Mouse (Mus musculus) spleen, postnatal 4 days (tissue): ENCODE data around the gene Jarid2.
A peak's percentile ranks its signal among the peaks of the same experiment; 100 is the strongest.
"Not testable (repeated sequence)": the region's sequence is repeated elsewhere in the genome, so short reads cannot be mapped to it uniquely, and the experiment has no call there.

Source experiments
- DNase-seq, 2 experiments: peaks; one replicate each; pipeline ENCODE4 v3.0.0; 2022; ENCODE audit warnings: low spot score in 2 of 2

Gene Jarid2

DNA sequence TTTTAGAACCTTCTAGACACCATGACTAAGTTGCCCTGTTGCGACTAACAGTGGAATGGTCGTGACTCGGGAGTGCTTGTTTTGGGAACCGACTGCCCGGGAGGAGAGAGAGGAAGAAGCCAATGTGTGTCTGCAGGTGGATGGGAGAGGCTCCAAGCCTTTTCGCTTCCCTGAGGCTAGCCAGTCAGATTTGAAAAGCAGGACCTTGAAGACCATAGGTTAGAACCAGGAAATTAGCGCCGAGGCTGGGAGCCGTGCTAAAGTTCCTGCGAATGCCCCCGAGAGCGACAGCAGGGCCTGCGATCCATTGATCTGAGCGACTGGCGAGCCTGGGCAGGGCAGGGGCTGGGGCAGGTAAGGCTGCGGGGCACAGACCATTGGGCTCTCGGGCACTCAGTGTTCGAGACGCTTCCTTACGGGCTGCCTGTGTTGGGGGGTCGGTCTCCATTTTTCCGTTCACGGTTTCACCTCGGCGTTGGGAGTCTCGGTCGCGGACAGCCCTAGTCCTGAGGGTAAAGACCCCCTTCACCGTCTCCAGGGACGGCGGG is at the start of gene Jarid2:
Gene Jarid2, plus strand, starts transcription at position 51 of the 548 bp plus-strand sequence.
- peak; percentile 49 to 82 for DNase-seq

DNA sequence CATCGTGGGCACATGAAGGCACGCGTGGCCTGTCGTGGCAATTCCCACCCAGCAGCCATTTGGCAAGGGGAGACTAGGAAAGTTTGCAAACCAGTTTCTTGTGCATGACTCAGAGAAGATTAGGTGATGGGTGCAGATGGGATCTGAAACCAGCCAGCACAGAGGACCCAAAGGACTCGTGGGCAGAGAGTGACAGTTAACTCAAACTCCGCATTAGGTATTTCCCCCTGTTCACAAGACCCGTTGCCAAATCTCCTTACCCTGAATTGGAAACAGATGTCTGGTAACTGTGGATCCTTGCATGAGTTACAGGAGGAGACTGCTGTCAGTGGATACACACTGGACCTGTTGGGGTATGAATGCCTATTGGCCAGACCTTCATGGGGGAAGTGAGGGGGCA is 48.2 kb upstream of the Jarid2 start:
- no peak for DNase-seq

DNA sequence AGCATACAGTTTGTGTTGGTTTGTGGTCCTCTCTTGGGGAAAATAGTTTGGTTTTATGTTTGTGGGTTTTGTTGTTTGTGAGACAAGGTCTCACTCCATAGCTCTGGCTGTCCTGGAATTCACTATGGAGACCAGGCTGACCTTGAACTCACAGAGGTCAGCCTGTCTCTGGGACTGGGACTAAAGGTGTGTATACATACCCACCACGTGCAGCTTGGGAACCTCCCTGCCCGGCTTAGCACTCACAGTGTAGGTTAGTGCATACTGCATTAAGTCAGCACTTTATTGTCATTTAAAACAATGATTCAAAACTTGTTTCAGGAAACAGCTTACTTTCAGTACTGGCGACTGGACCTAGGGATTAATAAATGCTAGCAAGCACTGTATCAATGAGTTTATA is 41.1 kb upstream of the Jarid2 start:
- no peak for DNase-seq

DNA sequence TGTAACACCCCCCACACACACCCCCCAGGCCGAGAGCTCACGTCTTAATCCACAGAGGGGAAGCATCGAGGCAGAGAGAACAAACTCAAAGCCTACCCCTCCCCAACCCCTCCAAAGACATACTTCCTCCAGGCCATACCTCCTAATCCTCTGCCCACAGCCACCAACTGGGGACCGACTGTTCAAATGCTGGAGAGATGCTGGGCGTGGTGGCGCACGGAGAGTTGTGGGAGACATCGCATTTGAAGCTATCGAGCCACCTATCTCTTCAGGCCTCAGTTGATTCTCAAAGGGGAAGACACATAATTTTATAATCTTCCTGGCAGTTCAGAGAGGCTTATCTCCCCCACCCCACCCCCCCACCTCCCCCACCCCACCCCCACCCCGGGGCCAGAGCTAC is 31.6 kb upstream of the Jarid2 start:
- DNase-seq = no peak

DNA sequence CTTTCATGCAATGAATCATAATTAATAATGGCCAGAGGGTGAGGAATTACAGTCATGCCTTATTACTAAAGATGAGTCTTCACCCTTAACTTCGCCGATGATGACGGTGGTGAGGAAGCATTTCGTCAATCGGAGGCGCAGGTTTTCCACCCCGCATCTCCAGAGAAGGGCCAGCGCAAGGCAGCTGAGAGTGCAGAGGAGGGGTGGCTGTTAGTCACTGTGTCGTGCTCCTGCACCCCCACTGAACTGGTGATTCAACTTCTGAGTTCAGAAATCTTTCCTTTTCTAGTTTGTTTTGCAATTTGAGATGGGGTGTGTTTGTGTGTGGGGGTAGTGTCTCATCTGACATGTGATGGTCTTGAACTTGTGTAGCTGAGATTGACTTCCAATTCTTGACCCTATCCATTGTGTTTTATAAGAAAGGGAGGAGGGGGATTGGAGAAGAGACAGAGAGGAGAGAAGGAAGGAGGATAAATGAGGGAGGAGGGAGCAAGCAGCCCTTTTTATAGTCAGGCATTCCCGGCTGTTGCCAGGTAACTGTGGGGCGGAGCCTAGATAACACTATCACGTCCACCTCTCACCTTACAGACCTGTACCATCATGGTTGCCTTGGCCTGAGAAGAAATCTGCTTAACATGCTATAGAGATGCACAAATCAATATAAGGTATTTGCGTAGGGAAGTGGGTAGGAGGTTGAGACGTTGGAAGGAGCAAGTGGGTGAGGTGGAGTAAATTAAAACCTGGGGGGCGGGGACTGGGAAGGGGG is 25.1 kb upstream of the Jarid2 start:
- DNase-seq = no peak

DNA sequence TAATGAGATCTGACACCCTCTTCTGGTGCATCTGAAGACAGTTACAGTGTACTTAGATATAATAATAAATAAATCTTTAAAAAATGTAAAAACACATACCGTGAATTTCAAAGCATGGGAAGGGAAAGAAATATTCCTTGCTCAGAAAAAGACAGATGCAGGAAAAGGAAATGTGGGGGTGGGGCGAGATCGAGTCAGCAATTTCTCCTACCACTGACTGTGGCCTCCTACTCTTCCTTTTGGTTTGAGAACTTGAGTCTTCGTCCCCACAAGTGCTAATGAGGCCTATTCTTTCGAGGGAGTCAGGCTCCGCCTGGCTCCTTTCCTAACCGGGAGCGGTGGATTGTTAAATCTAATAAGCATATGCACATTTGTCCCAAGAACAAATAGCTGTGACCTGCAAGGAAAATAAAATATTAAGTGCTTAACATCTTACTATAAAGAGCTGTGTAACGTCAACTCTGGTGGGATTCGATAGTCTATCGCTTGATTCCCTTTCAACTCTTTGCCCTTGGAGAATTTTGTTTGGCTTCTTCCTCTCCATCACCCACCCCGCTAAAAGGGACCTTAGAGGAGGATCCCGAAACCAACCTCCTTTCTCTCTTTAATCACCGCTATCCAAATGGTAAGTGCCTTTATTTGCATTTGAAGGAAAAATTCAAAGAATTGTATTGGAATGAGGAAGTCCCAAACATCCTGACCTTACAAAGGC is 24.1 kb upstream of the Jarid2 start:
- DNase-seq = no peak

DNA sequence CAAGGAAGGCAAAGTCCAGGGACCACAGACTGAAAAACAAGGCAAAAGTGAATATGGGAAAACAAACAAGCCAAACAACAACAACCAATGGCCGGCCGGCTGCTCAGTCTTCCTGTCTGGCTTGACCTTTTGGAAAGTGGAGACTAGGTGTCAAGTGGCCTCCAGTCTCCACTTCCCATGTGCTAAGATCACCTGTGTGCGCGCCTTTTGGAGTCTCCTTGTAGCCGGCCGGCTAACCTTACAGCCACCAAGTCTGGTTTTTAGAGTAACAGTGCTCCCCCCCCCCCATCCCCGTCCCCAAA is 23.6 kb upstream of the Jarid2 start:
- DNase-seq = no peak

DNA sequence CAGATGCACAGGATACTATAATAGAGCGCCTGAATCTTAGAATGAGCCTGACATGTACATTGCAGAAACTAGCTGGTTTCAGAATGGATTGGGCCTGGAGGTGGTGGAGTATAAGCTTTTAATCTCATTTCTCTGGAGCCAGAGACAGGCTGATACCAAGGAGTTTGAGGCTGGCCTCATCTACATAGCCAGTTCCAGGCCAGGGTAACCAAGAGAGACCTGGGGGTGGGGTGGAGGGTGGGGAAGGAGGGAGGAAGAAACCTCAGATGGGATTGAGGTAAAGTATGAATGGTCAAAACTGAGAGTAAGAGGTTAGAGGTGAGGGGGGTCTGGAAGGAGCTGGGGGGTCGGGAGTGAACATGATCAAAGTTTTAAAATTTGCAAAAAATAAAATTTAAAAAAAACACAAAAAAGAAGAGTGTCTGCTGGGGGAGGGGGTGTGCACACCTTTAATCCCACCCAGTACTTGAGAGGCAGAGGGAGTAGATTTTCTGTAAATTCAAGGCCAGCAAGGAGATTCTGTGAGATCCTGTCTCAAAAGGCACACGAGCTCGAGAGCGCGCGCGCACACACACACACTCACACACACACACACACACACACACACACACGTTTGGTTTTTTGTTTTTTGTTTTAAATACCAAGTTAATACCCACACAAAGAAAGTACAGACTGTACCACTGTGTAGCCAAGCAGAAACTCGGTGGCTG is 22.9 kb upstream of the Jarid2 start:
- DNase-seq = no peak

DNA sequence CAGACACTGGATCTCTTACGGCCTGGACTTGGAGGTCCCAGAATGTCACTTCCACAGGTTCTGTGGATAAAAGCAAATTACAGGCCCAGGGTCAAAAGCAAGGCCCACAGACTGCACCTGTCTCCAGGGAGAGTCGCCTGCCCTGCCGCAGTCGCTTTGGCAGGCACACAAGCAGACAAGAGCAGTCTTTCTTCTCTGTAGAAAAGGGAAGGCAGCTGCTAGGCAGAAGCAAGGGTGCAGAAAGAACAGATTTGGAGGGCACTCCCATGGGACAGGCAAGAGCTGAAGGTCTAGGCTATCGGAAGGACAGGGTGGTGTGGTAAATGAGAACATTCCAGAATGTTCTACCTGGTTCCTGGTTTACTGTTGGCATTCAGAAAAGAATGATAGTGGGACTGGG is 22.1 kb upstream of the Jarid2 start:
- DNase-seq = peak; percentile 21 to 60

DNA sequence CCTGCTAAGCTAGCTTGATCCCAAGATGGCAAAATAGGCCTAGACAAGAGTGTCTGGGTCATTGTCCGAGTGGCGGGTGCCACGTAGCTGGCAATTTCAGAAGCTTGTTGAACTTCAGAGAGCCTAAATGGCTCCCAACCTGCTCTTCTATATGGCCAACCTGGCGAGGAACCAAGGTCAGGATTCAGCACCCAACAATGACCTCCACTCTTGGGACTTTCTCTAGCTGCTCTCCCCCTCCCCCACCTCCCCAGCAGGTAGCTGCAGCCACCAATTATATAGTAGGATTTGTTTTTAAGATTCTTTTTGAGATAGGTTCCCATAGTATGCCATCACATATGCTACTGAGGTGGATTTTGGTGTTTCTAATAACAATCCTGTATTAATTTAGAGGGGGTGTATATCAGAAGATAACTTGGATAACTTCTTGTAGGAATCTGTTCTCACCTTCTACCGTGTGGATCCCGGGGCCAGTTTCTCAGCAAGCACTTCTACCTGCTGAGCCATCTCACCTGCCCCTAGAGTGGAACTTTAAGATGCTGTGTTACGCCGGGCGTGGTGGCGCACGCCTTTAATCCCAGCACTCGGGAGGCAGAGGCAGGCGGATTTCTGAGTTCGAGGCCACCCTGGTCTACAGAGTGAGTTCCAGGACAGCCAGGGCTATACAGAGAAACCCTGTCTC is 20.8 kb upstream of the Jarid2 start:
- DNase-seq = no peak

DNA sequence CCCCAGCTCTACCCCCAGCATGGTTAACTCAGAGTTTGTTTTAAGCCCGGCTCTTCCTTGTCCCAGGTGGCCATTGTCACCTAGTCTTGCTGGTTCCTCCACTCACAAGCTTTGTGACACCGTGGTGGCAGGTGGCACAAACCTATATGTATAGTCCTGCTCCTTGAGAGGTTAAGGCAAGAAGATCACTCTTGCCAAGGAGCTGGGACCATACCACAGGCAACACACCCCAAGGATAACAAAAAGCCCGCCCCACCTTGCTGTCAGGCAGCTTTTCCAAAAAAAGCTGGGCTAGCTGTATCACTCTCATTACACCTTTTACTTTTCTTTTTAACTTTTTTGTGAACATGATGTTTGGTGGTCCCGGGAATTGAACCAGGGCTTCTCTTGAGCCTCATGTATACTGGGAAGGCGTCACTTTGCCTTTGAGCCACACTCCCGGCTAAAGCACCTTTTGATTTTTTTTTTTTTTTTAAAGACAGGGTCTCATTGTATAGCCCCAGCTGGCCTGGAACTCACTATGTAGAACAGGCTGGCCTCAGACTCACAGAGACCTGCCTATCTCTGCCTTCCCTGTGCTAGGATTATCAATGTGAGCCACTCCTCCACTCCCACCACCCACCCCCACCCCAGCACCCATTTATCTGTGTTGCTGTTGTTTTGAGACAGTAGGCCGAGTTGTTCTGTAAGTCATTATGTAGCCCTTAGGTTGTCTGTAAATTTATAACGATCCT is 19.4 kb upstream of the Jarid2 start:
- DNase-seq = no peak

DNA sequence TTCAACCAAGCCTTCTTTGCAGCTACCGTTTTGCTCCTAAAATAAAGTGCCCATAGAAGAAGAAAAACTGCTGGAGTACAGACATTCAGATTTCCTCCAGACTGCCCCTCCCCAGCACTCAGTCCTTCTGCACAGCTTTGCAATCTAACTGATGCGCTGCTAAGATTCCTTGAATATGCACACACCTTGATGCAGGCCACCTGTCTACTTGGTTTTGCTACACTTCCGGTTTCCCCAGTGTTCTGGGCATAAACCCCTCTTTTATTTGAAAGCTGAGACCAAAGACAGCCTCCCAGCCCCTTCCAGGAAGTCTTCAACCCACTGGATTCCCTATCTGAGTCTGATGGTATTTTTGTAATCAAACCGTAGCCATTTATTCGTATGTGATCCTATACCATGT is 18.2 kb upstream of the Jarid2 start:
- no peak for DNase-seq

DNA sequence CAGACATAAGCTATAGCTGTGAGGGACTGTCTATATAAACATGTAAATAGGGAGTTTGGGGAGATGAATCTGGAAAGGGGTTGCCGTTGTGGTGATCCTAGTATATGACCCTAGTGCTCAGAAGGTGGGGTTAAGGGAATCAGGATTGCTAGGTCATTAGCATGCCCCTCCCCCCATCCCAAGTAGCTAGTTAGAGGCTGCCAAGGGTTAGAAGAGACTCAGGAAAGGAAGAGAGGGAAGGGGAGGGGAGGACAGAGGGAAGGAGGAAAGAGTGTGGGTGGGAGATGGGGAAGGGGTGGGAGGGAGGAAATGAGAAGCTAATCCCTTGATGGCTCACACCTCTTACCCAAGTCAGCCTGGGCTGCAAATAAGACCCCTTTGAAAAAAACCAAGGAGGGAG is 17.4 kb upstream of the Jarid2 start:
- DNase-seq = no peak

DNA sequence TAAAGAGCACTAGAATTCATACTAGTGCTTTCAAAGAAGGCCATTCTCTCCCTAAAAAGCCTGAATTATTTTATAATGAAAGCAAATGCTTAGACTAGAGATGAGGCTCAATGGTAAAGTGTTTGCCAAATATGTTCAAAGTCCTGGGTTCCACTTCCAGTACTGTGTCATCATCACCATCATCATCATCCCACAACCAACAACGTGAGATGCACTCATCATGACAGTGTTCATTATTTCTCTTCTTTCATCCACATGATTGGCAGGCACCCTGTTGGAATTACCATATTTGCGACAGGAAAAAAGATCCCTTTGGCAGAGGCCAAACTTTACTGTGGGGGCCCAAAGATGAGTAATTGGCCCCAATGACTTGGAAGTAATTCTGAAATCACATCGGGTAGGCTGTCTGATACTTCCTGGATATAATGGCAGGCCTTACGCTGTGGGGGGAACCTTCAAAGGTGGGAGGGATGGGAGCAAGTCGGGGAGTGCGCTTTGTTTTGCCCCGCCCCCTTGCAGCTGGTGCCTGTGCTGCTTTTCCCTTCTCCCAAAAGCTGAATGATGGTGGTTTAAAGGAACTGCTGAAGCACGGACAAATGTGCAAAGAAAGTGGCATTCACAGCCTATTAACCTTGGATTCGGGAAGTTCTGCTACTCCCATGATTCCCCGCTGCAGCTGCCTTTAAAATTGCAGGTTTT is 13.9 kb upstream of the Jarid2 start:
- DNase-seq = no peak

DNA sequence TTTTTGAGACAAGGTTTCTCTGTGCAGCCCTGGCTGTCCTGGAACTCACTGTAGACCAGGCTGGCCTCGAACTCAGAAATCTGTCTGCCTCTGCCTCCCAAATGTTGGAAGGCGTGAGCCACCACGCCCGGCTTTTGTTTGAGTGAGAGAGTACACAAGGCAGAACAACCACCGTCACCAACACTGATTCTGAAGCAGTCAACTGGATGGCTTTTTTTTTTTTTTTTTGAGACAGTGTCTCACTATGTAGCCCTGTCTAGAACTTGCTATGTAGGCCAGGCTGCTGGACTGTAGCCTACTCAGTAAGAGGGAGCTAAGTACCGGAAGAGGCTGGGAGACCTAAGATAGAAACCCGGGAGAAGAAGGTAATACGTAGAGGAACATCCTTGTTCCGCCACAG is 11.4 kb upstream of the Jarid2 start:
- no peak for DNase-seq

DNA sequence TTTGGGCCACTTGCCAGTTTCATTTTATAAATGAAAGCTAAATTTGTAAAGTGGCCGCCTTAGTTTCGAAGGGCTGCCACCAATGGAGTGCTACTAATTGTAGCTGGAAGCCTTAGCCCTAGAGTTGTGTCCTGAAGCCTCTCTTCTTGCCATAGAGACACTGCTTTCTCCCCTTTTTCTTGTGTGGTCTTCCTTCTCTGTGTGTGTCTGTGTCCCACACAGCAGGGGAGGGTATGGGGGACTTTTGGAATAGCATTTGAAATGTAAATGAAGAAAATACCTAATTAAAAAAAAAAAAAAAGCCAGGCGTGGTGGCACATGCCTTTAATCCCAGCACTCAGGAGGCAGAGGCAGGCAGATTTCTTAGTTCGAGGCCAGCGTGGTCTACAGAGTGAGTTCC is 10.8 kb upstream of the Jarid2 start:
- not testable (repeated sequence) for DNase-seq

DNA sequence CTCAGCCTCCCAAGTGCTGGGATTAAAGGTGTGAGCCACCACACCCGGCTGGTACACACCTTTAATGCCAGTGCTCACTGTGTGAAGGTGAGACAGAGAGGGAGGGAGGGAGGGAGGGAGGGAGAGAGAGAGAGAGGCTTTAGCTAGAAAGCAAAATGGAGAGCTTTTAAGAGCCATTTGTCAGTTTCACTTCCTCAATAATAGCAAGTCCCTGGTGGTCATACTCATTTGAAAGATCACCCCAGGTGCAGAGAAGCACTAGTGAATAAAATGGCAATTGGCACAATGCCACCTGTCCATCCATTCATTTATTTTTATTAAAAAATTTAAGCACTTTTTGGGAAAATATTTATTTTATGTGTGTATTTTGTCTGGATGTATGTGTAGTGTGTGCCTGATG is 9.2 kb upstream of the Jarid2 start:
- DNase-seq = no peak

DNA sequence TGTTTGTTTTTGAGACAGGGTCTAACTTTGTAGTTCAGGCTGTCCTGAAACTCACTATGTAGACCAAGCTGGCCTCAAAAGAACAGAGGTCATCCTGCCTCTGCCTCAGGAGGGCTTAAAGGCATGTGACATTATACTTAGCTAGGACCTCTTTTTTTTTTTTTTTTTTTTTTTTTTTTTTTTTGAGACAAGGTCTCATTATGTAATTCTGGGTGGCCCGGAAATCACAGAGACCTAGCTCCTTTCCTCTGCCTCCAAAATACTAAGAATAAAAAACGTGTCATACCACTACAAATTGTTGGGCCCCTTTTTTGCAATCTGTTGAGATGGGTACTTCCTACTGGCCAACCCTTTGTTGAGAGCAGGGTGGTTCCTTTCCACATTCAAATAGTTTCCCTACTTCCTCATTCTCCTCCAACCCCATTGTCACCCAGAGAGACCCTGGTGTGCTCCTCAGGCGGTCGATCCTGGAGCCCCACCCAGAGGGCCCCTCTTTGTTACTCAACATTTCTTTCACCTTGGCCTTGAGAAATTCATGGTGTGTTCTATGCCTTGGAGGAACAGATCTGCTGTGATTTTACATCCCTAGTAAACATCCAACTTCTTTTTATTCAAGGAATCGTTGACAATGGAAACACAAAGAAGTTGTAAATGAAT is 7.3 kb upstream of the Jarid2 start:
- peak in 1 of 2 experiments; percentile 59 for DNase-seq

DNA sequence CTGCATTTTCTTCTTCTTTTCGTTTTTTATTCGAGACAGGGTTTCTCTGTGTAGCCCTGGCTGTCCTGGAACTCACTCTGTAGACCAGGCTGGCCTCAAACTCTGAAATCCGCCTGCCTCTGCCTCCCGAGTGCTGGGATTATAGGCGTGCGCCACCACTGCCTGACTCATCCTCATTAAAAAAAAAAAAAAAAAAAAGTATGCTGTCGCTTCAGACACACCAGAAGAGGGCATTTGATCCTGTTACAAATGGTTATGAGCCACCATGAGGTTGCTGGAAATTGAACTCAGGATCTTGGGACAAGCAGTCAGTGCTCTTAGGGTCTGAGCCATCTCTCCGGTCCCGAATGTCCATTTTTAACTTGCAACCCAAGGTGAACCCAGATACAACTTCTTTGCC is 5.8 kb upstream of the Jarid2 start:
- not testable (repeated sequence) for DNase-seq

DNA sequence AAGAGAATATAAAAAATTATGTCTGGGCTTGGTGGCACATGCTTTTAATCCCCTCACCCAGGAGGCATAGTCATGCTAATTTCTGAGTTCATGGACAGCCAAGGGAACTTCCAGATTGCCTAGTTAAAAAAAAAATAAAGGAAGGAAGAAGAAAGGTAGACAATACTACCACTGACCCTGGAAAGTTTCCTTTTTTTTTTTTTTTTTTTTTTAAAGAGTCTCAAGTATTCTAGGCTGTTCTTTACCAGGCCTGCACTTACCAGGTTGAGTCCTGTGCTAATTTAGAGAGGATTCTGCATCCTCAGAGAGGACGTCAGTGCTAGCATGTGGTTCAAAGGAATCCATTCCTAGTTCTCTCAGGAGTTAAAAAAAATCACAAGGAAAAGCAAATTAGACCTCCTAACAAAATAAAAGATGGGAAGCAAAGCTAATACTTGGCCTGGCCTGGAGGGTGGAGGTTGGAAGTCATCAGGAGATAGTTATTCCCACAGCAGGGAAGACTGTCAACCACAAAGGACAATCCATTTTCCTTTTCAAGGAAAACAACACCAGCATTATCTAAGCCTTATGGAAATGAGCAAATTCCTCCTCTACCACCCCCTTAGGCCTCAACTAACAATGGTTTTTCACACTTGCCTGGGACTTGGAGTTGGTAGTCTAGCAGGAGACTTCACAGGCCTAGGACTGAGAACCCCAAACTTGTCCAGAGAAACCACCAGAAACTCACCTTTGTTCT is 961 bp upstream of the Jarid2 start:
- no peak for DNase-seq
